Mouse (Mus musculus): ENCODE results near the gene Pik3r2. TPM values are rescaled to one million over a fixed set of nuclear protein-coding genes. Genes with fewer than 3 reads are reported as not detected.
A peak's percentile ranks its signal among the peaks of the same experiment; 100 is the strongest.

The Pik3r2 gene
- total RNA-seq, 2 experiments from 2014 or later, result 14.3 to 16.1 TPM

GRCm38 (mm10) chr8:70802786-70803510 is 26.4 kb upstream of the Pik3r2 start:
- intact Hi-C loops (cut with DNase I), result no loop called here
- no peak for DNase-seq

GRCm38 (mm10) chr8:70801830-70802229 is 25.3 kb upstream of the Pik3r2 start:
- DNase-seq, result no peak
- intact Hi-C loops (cut with DNase I), result no loop called here

DNA sequence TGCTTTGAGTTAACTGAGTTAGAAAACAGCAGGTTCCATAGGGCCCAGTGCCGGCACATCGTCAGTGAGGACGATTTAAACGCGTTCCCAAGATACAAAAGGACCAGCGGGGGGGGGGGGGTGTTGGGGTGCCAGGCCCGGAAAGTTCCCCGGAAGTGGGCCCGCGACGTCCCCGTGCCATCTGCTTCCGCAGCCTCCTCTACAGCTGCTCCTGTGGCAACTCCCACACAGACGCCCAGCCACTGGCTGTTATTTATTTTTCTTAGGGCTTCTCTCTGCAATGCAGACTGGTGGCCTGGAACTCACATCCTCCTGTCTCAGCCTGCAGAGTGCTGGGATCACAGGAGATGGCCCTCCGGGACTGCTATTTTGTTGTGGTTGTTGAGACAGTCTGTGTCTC is 24.6 kb upstream of the Pik3r2 start:
- no peak for DNase-seq
- intact Hi-C loops (cut with DNase I), result no loop called here

DNA sequence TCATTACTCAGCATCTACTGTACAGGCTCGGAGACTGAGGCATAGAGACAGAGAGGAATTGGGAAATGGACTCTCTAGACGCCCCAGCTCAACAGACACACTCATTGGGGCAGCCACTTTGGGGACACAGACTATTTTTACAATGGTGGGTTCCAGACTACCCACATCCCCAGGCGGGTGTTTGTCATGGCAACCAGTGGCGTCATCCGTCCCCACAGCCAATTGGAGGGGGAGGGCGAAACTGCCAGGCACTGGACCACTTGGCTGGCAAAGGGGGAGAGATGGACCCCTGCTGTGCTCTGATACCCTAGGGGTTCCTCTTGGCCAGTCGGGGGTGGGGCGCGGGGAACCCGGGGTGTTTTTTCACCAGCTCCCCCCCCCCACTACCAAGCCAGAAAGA is 24.1 kb upstream of the Pik3r2 start:
- intact Hi-C loops (cut with DNase I), result no loop called here
- DNase-seq, result no peak

DNA sequence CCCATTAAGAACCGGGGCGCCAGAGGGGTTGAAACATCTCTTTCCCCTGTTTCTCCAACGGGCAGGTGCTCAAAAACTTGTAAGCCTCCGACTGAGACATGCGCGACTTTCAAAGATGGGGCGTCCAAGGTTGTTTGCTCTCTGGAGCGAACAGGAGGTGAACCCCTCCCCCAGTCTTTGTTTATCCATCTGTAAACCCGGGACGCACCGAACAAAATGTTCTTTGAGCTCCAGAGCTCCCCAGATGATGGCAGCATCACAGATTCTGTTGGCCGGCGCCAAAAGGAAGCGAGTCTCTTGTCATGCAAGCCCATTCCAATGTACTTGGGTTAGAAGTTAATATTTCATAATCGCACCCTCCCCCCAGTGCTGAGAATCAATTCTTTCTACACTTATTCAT is 21.8 kb upstream of the Pik3r2 start:
- intact Hi-C loops (cut with DNase I), result loop anchor here (10.0 kb wide), 1 partner anchor 677 kb away; no protein-coding TSS in a partner anchor
- DNase-seq, result peak in 1 of 2 experiments; percentile 65

- peak; percentile 83 to 84 for DNase-seq
- intact Hi-C loops (cut with DNase I), result loop anchor here (10.0 kb wide), 1 partner anchor 677 kb away; no protein-coding TSS in a partner anchor
These were observed 20.9 kb upstream of the Pik3r2 start for GRCm38 (mm10) chr8:70797081-70798070.

DNA sequence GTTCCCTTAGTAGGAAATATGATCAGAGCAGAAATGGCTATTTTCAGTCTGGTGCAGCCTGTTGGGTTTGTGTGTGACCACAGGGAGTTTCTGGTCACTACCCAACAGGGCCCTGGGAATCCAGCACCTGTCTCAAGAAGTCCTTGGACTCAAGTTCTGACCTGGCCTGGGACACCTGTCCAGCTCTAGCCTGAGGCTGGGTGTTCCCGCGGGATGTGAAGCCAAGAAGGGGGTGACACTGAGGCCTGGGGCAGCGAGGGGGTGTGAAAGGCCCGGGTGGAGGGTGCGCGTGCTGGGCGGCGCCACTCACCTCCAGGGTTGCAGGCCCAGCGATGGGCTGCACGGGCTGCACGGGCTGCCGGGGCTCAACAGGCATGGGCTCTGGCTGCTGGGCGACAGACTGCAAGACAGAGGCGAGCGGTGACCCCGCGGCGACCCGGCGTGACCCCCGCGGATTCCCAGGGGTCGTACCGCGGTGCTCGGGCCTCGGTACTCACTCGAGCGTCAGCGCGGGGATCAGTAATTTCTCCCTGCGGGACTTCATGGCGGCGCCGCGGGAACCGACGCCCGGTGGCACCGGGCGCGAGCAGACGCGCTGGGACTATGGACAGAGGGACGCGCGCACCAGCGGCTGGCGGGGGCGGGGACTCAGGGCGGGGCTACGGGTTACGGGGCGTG is 20.0 kb upstream of the Pik3r2 start:
- intact Hi-C loops (cut with DNase I), result loop anchor here (10.0 kb wide), 1 partner anchor 678 kb away; no protein-coding TSS in a partner anchor
- DNase-seq, result no peak

DNA sequence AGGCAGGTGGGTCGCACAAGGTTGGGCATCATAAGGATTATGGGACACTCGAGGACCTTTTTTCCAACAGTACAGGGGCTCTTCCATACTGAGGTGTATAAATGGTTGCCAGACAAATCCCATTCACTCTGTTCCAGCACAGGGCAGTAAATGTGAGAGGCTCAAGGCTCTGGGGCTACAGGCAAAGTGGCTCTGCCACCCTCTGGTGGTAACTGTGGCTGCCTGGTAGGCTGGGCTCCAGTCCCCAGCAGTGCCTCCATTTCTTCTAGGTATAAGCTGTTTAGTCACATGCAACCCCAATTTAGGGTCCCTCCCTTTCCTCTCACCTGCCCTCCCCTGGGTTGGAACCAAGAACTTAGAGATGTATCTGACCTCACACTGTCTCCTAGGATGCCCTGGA is 18.9 kb upstream of the Pik3r2 start:
- no peak for DNase-seq
- intact Hi-C loops (cut with DNase I), result loop anchor here (10.0 kb wide), 1 partner anchor 679 kb away; no protein-coding TSS in a partner anchor

DNA sequence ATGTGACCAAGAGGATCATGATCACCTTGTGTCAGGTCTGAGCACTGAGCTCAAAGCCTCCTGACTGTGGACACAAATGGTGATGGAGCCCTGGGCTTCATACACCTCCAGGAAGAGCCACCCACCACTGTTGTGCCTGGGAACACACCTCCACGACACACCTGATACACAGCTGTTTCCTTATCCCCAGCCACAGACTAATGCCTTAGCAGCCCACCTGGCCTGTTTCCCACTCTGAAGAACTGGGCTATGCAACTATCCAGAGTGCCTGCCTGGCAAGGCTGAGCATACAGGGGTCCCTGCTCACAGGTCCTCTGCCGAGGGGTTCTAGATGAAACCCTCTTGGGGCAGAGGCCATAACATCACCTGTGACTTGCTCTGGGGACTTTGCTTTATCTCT is 17.7 kb upstream of the Pik3r2 start:
- DNase-seq, result no peak
- intact Hi-C loops (cut with DNase I), result loop anchor here (10.0 kb wide), 1 partner anchor 681 kb away; no protein-coding TSS in a partner anchor

GRCm38 (mm10) chr8:70792700-70793099 is 16.2 kb upstream of the Pik3r2 start:
- intact Hi-C loops (cut with DNase I), result loop anchor here (10.0 kb wide), 1 partner anchor 682 kb away; no protein-coding TSS in a partner anchor
- no peak for DNase-seq

DNA sequence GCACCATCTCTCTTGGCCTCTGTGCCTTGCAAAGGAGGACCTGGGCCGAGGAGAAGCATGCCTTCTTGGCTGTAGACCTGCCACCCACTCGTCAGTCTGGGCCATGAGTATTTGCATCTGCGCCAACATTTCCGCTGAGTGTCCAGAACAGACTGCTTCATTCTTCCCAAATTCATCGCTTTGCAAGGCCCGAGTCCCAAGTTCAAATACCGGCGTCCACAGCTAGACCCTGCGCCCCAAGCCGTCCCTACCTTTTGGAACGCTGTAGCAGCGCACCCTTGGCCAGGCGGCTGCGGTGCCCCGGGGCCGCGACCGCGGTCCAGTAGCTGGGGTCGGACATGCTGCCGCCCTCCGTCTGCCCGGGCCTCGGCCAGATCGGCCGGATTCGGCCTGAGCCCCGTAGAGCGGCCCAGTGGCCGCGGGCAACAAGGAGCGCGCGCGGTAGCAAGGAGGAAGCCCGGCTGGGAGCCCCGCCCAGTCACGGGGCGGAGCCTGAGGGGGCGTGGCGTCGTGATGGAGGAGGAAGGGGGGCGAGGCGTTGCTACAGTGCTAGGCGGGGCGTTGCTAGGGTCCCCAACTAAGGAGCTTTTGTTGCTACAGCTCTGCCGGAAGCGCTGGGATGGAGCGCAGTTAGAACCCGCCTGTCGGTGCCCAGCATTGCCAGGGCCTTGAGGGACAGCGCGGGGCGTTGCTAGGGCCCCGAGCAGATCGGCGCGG is 15.6 kb upstream of the Pik3r2 start:
- DNase-seq, result peak; percentile 97 to 98
- intact Hi-C loops (cut with DNase I), result loop anchor here (10.0 kb wide), 1 partner anchor 683 kb away; no protein-coding TSS in a partner anchor

DNA sequence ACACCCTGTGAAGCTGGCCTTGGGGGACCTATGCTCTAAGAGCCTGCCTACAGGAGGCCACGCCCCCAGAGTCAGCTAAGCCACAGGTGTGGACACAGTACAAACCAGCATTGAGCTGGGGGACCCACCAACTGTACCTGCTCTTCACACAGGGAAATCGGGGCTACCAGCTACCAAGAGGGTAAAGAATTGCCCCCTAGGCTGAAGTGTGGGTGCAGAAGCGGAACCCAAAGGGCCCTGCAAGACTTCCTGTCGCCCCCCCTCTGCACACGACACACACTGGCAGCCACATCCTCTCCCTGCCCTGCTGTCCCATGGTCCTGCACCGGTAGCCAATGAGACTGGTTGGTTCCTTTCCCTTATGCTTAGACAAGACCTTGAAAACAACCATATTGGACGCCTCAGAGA is 14.8 kb upstream of the Pik3r2 start:
- DNase-seq, result no peak
- intact Hi-C loops (cut with DNase I), result loop anchor here (10.0 kb wide), 1 partner anchor 684 kb away; no protein-coding TSS in a partner anchor

DNA sequence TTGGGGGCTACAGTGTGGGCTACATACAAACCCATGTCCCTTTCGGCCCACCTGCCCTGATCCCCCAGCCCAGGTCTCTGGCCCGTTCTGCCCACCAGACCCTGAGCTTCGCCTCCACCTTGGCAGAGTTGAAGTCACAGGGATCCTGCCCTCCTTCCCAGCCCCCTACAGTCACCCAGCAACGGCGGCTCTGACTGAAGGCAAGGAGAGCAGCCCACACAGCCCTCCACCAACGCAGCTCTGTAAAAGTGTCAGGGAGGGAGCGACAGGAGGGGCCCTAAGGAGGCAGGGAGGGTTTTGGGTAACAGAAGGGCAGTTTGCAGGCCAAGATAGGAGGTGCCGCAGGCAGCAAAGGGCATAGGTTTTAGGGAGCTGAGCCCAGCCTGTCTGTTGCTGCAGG is 14.3 kb upstream of the Pik3r2 start:
- DNase-seq, result no peak
- intact Hi-C loops (cut with DNase I), result loop anchor here (10.0 kb wide), 1 partner anchor 684 kb away; no protein-coding TSS in a partner anchor

- no peak for DNase-seq
- intact Hi-C loops (cut with DNase I), result no loop called here
These were observed 12.5 kb upstream of the Pik3r2 start for GRCm38 (mm10) chr8:70789046-70789445.

DNA sequence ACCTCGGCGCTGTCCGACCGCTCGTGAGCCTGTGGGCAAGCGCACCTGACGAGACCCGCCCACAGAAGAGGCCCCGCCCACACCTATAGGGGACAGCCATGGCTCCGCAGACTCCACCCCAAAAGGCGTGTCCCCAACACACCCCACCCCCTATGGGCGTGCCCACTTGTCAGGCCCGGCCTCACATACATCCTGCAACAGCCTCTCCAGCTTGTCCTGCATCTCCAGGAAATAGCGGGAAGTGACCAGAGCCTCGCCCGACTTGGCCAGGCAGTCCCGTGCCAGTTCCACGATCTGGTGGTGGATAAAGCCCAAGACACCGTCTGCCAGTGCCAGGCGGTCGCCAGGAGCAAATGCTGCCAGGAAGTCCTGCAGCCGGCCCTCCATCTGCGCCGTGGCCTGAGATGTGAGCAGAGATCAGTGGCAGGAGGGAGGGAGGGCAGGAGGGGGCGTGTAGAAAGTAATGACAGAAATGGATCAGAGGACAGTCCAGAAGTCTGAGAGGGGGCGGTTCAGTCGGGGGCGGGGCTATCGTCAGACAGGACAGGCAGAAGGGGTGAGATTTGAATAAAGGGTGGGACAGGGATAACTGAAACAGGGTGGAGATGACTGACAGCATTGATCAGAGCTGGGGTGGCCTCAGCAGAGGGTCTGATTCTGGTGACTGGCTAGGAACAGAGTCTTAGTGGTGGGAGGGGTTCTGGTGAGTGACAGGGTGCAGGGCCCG is 11.6 kb upstream of the Pik3r2 start:
- intact Hi-C loops (cut with DNase I), result no loop called here
- DNase-seq, result no peak

GRCm38 (mm10) chr8:70787051-70787445 is 10.5 kb upstream of the Pik3r2 start:
- intact Hi-C loops (cut with DNase I), result no loop called here
- no peak for DNase-seq

DNA sequence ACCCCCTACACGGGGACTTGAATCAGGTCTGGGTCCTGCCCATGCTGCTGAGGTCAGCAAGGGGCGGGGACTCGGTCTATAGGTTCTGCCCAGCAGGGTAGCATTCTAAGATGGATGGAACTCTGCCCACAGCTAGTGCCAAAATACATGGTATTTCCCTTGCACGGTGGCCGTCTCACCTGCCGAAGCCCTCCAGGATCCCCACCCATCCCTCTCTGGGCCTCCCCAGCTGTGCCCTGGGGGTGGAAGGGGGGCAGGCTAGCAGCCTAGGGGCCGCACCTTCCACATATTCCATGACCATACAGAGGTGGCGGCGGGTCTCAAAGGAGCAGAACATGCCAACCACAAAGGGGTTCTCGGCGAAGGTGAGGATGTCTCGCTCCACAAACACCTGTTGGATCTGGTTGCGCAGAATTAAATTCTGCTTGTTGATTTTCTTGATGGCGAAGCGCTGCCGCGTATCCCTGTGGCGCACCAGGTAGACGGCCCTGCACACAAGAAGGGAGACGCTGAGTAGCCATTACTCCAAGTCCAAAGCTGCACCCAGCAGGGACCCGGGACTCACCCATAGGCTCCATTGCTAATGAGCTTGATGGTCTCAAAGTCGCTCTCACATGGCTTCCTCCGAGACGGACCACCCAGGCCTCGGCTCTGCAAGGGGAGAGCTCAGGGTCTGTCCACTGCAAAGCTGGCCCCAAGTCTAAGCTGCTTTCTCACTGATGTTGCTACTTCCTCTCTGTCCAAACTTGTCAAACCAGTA is 10.0 kb upstream of the Pik3r2 start:
- intact Hi-C loops (cut with DNase I), result no loop called here
- DNase-seq, result no peak

GRCm38 (mm10) chr8:70780093-70780492 is 3.6 kb upstream of the Pik3r2 start:
- intact Hi-C loops (cut with DNase I), result no loop called here
- no peak for DNase-seq

All from gastrocnemius, postnatal 36 days (tissue).